Mouse (Mus musculus) bone marrow macrophage, adult 2 months (primary cell): ENCODE data around the gene Ctnnbip1. TPM values are rescaled to one million over a fixed set of nuclear protein-coding genes. Genes with fewer than 3 reads are reported as not detected.
A peak's percentile ranks its signal among the peaks of the same experiment; 100 is the strongest.

Experiments used
- H3K27ac ChIP-seq: 2 replicates; pipeline ENCODE4 v1.5.1; 2012; ENCODE audit warnings: low read depth, low read length; ENCODE audit not compliant: insufficient read depth
- H3K4me1 ChIP-seq: 2 replicates; pipeline ENCODE4 v1.6.1; 2012; ENCODE audit warnings: low read length; ENCODE audit not compliant: control insufficient read depth, insufficient read depth
- H3K4me3 ChIP-seq: 2 replicates; pipeline ENCODE4 v1.5.1; 2012; ENCODE audit warnings: mild to moderate bottlenecking, low read length, moderate library complexity; ENCODE audit not compliant: insufficient read depth
- CTCF ChIP-seq: IDR thresholded peaks from 2 replicates; pipeline ENCODE4 v1.5.1; 2012; ENCODE audit warnings: low read depth, mild to moderate bottlenecking, low read length, moderate library complexity
- POLR2A ChIP-seq: IDR thresholded peaks from 2 replicates; pipeline ENCODE4 v1.6.1; 2012; ENCODE audit warnings: mild to moderate bottlenecking, low read depth, low read length, borderline replicate concordance
- polyA plus RNA-seq: library from polyadenylated mRNA; stranded (reverse); fragments of >200 nt; gene quantifications from 2 replicates; pipeline ENCODE4 v1.2.4, GENCODE M21; 2012; ENCODE audit not compliant: missing spikeins, insufficient read depth, insufficient read length

Gene Ctnnbip1
- polyA plus RNA-seq, 1 experiment: 16.2 TPM

DNA sequence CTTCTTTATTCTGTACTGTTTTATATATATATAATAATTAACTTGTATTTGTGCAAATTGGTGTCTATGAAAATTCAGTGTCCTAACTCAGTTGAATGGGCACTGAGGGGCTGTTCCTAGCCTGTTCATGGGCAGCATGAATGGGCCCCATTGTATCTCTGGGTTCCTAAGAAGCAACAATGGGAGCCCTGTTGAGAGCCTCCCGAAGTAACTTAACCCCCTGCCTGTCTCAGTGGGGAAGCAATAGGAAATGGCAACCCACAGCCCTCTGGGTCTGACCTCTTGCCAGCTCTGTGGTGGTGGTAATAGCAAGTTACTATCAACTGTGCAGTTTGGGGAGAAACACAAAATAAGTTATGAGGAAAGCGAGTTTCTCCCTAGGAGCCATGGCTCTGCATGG, 21.4 kb upstream of the Ctnnbip1 start:
- Histone ChIP-seq H3K4me1 (no peaks in the 10 kb centered on the region), H3K27ac (no peak overlapping the region), H3K4me3 (no peak overlapping the region)
- TF ChIP-seq CTCF: no peak

DNA sequence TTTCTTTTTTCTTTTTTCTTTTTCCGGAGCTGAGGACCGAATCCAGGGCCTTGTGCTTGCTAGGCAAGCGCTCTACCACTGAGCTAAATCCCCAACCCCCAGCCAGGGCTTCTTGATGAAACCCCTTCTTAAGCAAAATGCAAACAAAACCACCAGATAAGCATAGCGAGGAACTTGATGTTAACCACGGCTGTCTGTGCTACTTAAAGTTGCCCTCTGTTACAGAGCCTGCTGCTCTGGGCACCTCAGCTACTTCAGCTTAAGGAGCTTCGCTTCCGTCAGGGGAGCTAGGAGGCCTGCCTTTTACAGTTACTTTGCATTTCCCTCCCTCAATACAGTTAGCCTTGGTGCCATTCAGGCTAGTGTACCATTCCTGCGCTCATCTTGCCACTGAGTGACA, 19.1 kb upstream of the Ctnnbip1 start:
- no peak for TF ChIP-seq POLR2A
- TF ChIP-seq CTCF: no peak
- Histone ChIP-seq H3K27ac (no peak overlapping the region), H3K4me1 (no peaks in the 10 kb centered on the region), H3K4me3 (no peak overlapping the region)

DNA sequence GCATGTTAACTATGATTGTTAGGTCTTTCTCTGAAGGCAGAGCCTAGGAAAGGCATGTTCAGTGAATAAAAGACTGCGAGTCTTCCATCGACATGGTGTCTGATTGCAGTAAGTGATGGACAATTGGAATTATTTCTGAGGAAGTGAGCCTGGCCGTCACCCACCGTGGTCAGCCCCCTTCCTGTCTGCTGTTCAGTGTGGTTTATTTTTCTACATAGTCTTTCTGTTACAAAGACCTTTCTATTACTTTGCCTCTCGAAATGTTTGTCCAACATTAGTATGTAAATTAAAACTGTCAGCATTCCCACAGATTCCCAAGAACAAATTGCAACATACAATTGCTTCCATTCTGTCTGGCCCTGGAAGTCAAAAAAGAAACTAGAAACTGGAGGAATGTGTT, 18.2 kb upstream of the Ctnnbip1 start:
- H3K4me1 ChIP-seq: peaks cover 4% of the 10 kb centered on the region
- H3K27ac ChIP-seq: no peak overlapping the region
- H3K4me3 ChIP-seq: no peak overlapping the region
- TF ChIP-seq CTCF (no peak), POLR2A (no peak)

DNA sequence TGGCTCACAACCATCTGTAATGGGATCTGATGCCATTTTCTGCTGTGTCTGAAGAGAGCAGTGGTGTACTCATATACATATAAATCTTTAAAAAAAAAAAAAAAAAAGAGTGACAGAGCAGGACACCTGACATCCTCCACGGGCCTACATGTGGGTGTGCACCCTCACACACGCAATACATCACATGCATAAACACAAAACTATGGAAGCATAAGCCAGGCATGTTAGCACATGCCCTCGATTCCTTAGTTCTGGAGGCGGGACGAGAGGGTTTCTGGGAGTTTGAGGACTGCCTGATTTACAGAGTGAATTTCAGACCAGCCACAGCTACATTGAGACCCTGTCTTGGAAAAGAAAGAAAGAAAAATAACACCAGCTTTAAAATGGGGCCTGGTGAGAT, 13.7 kb upstream of the Ctnnbip1 start:
- no peak for TF ChIP-seq POLR2A
- Histone ChIP-seq H3K27ac (peak overlapping the region; percentile 66), H3K4me3 (no peak overlapping the region), H3K4me1 (peaks cover 12% of the 10 kb centered on the region)

DNA sequence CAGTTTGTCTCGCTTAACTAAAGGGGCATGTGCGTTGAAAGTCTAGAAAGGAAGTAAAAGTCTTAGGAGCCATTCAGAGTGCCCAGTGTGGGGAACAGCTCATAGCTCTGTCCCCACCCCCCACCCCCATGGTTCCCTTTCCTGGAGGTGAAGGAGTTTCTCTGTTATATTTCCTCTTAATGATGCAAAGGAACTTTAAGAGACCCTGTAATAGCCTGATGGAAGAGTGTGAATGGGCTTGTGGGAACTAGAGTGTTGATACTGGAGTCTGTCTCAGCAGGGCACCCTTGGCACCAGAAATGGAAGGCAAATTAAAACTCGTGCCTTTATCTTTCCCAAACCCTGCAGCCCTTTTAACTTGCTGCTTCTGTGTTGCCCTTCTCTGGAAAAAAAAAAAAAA, 13.2 kb upstream of the Ctnnbip1 start:
- H3K27ac ChIP-seq: peak overlapping the region; percentile 66
- peaks cover 12% of the 10 kb centered on the region for H3K4me1 ChIP-seq
- no peak for TF ChIP-seq CTCF
- TF ChIP-seq POLR2A: no peak
- H3K4me3 ChIP-seq: no peak overlapping the region

DNA sequence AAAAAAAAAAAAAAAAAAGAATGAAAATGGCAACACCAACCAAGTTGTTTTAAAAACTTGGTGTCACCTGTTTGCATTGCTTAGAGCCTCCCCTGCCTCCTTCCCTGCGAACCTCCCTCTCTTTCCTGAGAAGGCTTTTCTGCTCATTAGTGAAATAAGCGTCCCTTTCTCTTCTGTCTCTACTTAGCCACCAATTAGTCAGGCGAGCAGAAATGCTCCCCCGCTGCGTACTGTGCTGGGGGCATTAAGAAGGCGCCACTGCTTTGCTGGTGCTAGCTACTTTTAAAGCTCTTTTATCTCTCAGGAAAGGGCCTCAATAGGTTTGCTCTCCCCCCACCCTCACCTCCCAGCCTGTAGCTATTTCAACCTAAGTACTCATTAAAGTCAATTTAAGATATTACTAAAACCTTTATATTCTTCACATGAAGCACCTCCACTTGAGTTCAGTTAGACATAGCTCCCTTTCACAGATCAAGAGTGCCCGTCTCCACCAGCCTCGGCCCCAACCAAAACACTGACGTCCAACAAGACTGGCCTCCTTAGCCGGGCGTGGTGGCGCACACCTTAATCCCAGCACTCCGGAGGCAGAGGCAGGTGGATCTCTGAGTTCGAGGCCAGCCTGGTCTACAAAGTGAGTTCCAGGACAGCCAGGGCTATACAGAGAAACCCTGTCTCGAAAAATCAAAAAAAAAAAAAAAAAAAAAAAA, 12.6 kb upstream of the Ctnnbip1 start:
- Histone ChIP-seq H3K4me1 (peaks cover 12% of the 10 kb centered on the region), H3K27ac (no peak overlapping the region)
- no peak for TF ChIP-seq POLR2A
- TF ChIP-seq CTCF: no peak

DNA sequence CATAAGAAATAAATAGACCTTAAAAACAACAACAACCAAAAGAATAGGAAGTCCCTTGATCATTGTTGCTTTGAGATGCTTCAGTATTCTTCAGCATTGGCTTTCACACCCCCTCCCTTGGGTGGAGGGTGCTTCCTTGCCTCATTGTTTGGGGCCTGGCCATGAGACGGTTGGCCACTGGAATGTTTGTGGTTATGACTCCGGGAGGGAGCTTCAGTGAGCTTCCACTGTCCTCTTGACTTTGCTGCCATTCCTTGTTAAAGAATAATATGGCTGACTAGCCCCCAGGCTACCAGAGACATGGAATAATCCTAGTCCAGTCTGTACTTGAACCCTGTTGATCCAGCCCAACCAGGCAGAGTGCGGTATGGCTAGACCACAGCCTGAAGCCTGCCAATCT, 11.1 kb upstream of the Ctnnbip1 start:
- no peak overlapping the region for H3K27ac ChIP-seq
- peaks cover 21% of the 10 kb centered on the region for H3K4me1 ChIP-seq
- H3K4me3 ChIP-seq: no peak overlapping the region
- TF ChIP-seq CTCF (no peak), POLR2A (no peak)

More for the DNA sequence above, 12.6 kb upstream of the Ctnnbip1 start:
- H3K4me3 ChIP-seq: no peak overlapping the region

DNA sequence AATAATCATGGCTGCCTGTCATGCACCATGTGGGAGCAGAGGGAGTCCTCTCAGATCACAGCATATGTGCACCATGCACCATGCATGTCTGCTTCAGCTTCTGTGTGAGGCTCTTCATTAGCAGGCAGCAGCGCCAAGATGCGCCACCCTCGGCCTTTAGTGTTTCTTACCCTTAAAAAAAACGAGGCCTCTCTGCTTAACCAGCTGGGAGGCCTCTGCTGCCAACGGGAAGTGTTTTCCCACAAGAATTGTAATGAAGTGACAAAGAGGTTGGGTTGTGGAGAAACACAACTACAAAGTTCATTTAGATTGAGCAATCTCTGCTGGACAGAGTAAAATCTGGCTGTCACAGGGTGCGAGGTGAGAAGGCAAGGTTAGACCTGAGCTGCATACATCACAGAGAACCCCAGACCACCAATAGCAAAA, 6.8 kb upstream of the Ctnnbip1 start:
- H3K27ac ChIP-seq: no peak overlapping the region
- peaks cover 9% of the 10 kb centered on the region; the same call in 1 of the 2 replicates for H3K4me1 ChIP-seq
- TF ChIP-seq CTCF (no peak), POLR2A (no peak)
- no peak overlapping the region for H3K4me3 ChIP-seq

DNA sequence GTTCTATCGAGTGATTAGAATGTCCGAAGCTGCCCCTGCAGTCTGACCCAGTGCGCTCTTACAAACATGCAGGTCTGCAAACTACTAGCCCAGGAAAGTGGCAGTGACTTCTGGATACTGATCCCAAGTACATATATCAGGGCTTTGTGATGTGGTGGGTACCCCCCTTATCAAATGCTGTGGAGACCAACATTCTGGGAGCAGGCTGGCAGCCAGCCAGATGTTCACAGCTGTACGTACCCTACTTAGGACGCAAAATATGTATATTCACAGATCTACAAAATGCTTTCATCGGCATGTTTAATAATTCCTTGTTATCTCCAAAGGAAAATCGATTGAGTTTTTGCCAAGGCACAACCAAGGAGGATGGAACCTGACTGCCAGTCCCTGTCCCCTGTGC, 6.0 kb upstream of the Ctnnbip1 start:
- H3K4me3 ChIP-seq: no peak overlapping the region
- TF ChIP-seq POLR2A: no peak
- TF ChIP-seq CTCF: no peak
- no peak overlapping the region for H3K27ac ChIP-seq
- H3K4me1 ChIP-seq: peaks cover 9% of the 10 kb centered on the region; the same call in 1 of the 2 replicates

DNA sequence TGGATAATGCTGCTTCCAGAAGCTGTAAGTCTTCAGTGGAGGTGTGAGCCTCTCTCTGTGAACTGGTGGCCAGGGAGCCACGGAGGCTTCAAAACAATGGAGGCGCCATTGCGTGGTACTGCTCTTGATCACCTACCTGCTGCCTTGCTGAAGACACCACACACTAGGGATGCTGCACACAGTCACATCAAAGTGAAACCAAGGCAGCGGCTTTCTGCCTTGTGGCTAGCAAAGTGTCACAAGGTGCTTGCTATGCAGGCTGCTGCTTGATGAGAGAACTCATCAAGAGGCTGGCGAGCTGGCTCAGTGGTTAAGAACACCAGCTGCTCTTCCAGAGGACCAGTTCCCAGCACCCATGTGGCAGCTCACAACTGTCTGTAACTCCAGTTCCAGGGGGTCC, 2.3 kb upstream of the Ctnnbip1 start:
- H3K4me1 ChIP-seq: peaks cover 29% of the 10 kb centered on the region
- no peak overlapping the region for H3K27ac ChIP-seq
- TF ChIP-seq POLR2A: no peak
- no peak for TF ChIP-seq CTCF
- H3K4me3 ChIP-seq: no peak overlapping the region
